Mouse (Mus musculus) T-helper 17 cell (primary cell): ENCODE results near the gene Cnpy3.

ENCODE experiments used
- in situ Hi-C, 2 experiments: fragments of 300-600 bp; cut with MboI, MseI; formaldehyde crosslinking; loops; 1 replicate in 1 of 2; 2 replicates in 1 of 2; pipeline ENCODE4 v1.15.1; 2025; ENCODE audit warnings: high pct_unique_total_duplicates in 2 of 2

Gene Cnpy3

GRCm38 (mm10) chr17:46690665-46691064, 61.3 kb downstream of the Cnpy3 start:
- in situ Hi-C loops, result no loop called here

DNA sequence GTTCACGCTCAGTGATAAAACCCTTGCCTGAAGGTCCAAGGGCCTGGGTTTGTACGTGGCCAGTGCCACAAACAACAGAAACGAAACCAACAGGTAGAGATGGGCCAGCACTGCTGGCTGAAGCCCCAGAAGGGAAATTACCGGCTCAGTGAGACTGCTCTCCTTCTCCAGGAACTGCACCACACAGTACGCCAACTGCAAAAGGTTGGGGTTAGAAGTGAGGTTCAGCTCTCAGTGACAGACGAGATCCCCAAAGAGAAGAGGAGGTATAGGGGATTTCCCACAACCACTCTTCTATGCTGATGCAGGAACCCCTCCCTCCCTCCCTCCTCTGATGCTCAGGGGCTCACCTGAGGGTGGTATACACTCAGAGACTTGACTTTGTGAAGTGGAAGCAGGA, 66.1 kb downstream of the Cnpy3 start:
- in situ Hi-C loops, result no loop called here
